ENCODE assay signal across 8 mouse cellular contexts in the genomic region with DNA sequence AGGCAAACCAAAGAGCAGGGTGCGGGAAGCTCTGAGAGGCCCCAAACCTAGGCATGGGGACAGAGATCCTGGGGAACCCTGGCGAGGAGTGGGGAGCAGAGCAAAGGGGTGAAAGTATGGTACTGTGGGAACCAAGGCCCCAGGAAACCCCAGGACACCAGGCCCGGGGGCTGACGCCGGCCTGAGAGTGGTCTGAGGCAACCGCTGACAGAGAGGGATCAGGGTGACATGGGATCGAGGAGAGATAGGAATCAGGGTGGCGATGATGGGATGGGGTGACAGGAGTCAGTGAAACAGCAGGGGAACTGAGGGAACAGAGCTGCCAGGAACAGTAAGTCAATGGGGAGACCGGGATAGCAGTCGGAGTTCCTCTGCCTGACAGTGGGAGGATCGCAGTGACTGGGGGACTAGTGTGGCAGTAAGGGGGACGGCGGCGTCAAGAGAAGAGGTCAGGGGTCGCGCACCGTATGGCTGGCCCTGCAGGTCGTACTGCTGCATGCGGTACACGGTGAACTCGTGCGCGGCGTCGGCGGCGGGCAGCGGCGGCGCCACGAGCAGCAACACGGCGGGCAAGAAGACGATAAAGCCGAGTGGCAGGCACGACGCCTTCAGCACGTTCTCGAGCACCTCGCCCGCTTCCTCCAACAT. TPM values are rescaled to one million over a fixed set of nuclear protein-coding genes. Genes with fewer than 3 reads are reported as not detected.
DNase-seq lines count a peak whose midpoint lies in the region; ATAC-seq and TF ChIP-seq lines count a peak whose summit lies in the region.

No protein-coding gene starts in this region.

- peaks cover 14% of the 10 kb centered on the region for H3K4me1 ChIP-seq in heart, embryonic 16.5 days (ENCODE audit: control insufficient read depth, insufficient read depth, low read length)
- peaks cover 3% of the 10 kb centered on the region for H3K4me1 ChIP-seq in ES-Bruce4 (ENCODE audit: control insufficient read depth, insufficient read depth, low read length)
- H3K4me1 ChIP-seq in embryonic facial prominence, embryonic 15.5 days: peaks cover 25% of the 10 kb centered on the region
- peaks cover 17% of the 10 kb centered on the region for H3K4me1 ChIP-seq in limb, embryonic 13.5 days
- peaks cover 17% of the 10 kb centered on the region for H3K4me1 ChIP-seq in stomach, embryonic 16.5 days (ENCODE audit: control insufficient read depth, insufficient read depth, low read length)

- H3K9ac ChIP-seq in heart, embryonic 16.5 days (ENCODE audit: low read length): peak overlapping the region; percentile 92
- peak overlapping the region; percentile 68 for H3K9ac ChIP-seq in ES-Bruce4 (ENCODE audit: low read depth, poor library complexity, severe bottlenecking)
- H3K9ac ChIP-seq in embryonic facial prominence, embryonic 15.5 days: peak overlapping the region; percentile 81
- H3K9ac ChIP-seq in limb, embryonic 13.5 days: peak overlapping the region; percentile 84
- H3K9ac ChIP-seq in stomach, embryonic 16.5 days (ENCODE audit: low read length): peak overlapping the region; percentile 87

- peak; percentile 12; the same call in 1 of the 2 replicates for ATAC-seq in heart, embryonic 16.5 days (replicated peaks; ENCODE audit: extremely low read depth, insufficient read depth, low FRiP score)
- peak; percentile 13 for ATAC-seq in embryonic facial prominence, embryonic 15.5 days (ENCODE audit: insufficient number of reproducible peaks, low FRiP score, low TSS enrichment, low read depth)
- peak; percentile 22; the same call in 1 of the 2 replicates for ATAC-seq in limb, embryonic 13.5 days (ENCODE audit: low FRiP score, low read depth)
- peak; percentile 9; the same call in 1 of the 2 replicates for ATAC-seq in stomach, embryonic 16.5 days (ENCODE audit: insufficient read depth, low FRiP score)

- H3K27ac ChIP-seq in heart, embryonic 16.5 days (ENCODE audit: low read length): peak overlapping the region; percentile 61
- H3K27ac ChIP-seq in ES-Bruce4 (ENCODE audit: insufficient read depth, low read length): no peak overlapping the region
- peak overlapping the region; percentile 31; the same call in 1 of the 2 replicates for H3K27ac ChIP-seq in embryonic facial prominence, embryonic 15.5 days (replicated peaks)
- H3K27ac ChIP-seq in limb, embryonic 13.5 days: no peak overlapping the region
- H3K27ac ChIP-seq in stomach, embryonic 16.5 days (ENCODE audit: low read length): peak overlapping the region; percentile 61; the same call in 1 of the 2 replicates

- intact Hi-C loops in heart, postnatal 14 days (cut with DNase I): no loop called here

- TF ChIP-seq CTCF in ES-Bruce4 (IDR thresholded peaks at IDR 0.05; ENCODE audit: low read depth, low read length): no peak

- peaks cover 19% of the 10 kb centered on the region for H3K36me3 ChIP-seq in heart, embryonic 16.5 days (ENCODE audit: control insufficient read depth, insufficient read depth)
- peaks cover 8% of the 10 kb centered on the region; the same call in 1 of the 2 replicates for H3K36me3 ChIP-seq in ES-Bruce4 (ENCODE audit: control insufficient read depth, insufficient read depth, low read length, poor library complexity, severe bottlenecking)
- H3K36me3 ChIP-seq in embryonic facial prominence, embryonic 15.5 days: peaks cover 31% of the 10 kb centered on the region
- peaks cover 29% of the 10 kb centered on the region for H3K36me3 ChIP-seq in limb, embryonic 13.5 days
- peaks cover 14% of the 10 kb centered on the region for H3K36me3 ChIP-seq in stomach, embryonic 16.5 days (ENCODE audit: control insufficient read depth, insufficient read depth, low read length)

- TF ChIP-seq EP300 in ES-Bruce4 (IDR thresholded peaks at IDR 0.05; ENCODE audit: insufficient read depth, low read depth, low read length): no peak

- 1% methylated on average over 41 of the region's 41 CpGs for WGBS in heart, embryonic 16.5 days
- WGBS in embryonic facial prominence, embryonic 15.5 days: 2% methylated on average over 41 of the region's 41 CpGs
- 2% methylated on average over 41 of the region's 41 CpGs for WGBS in limb, embryonic 13.5 days
- WGBS in stomach, embryonic 16.5 days: 1% methylated on average over 41 of the region's 41 CpGs

- H3K4me3 ChIP-seq in heart, embryonic 16.5 days (ENCODE audit: low read length): peak overlapping the region; percentile 87
- peak overlapping the region; percentile 94 for H3K4me3 ChIP-seq in ES-Bruce4 (ENCODE audit: low read depth, low read length)
- peak overlapping the region; percentile 74 for H3K4me3 ChIP-seq in embryonic facial prominence, embryonic 15.5 days (replicated peaks)
- H3K4me3 ChIP-seq in limb, embryonic 13.5 days: peak overlapping the region; percentile 71
- H3K4me3 ChIP-seq in stomach, embryonic 16.5 days (replicated peaks; ENCODE audit: low read length): peak overlapping the region; percentile 88

- H3K4me2 ChIP-seq in heart, embryonic 16.5 days (ENCODE audit: low read depth, low read length): peak overlapping the region; percentile 94
- H3K4me2 ChIP-seq in embryonic facial prominence, embryonic 15.5 days (replicated peaks): peak overlapping the region; percentile 96
- H3K4me2 ChIP-seq in limb, embryonic 13.5 days (replicated peaks): peak overlapping the region; percentile 93
- H3K4me2 ChIP-seq in stomach, embryonic 16.5 days (ENCODE audit: low read depth, low read length): peak overlapping the region; percentile 95

- no peak for DNase-seq in heart, postnatal 14 days
- DNase-seq in frontal cortex, postnatal 10 days (ENCODE audit: low spot score in 2 of 2): no peak
- DNase-seq in thymus, postnatal 25 days: no peak

- H3K27me3 ChIP-seq in heart, embryonic 16.5 days (ENCODE audit: control insufficient read depth, insufficient read depth, low read length): no peaks in the 10 kb centered on the region
- H3K27me3 ChIP-seq in ES-Bruce4 (ENCODE audit: control insufficient read depth, insufficient read depth, low read length, poor library complexity, severe bottlenecking): no peaks in the 10 kb centered on the region
- no peaks in the 10 kb centered on the region for H3K27me3 ChIP-seq in embryonic facial prominence, embryonic 15.5 days
- H3K27me3 ChIP-seq in limb, embryonic 13.5 days: no peaks in the 10 kb centered on the region
- H3K27me3 ChIP-seq in stomach, embryonic 16.5 days (ENCODE audit: control insufficient read depth, insufficient read depth, low read length): no peaks in the 10 kb centered on the region

- no peak for TF ChIP-seq POLR2A in ES-Bruce4 (IDR thresholded peaks at IDR 0.05; ENCODE audit: insufficient read depth, low read length)

- H3K9me3 ChIP-seq in heart, embryonic 16.5 days (replicated peaks; ENCODE audit: control insufficient read depth, low read length): no peaks in the 10 kb centered on the region
- no peaks in the 10 kb centered on the region for H3K9me3 ChIP-seq in ES-Bruce4 (replicated peaks; ENCODE audit: control insufficient read depth, insufficient read depth, low read length, poor library complexity, severe bottlenecking)
- no peaks in the 10 kb centered on the region for H3K9me3 ChIP-seq in embryonic facial prominence, embryonic 15.5 days (replicated peaks)
- no peaks in the 10 kb centered on the region for H3K9me3 ChIP-seq in limb, embryonic 13.5 days
- no peaks in the 10 kb centered on the region for H3K9me3 ChIP-seq in stomach, embryonic 16.5 days (replicated peaks; ENCODE audit: control insufficient read depth, low read length)

RNA-seq across cellular contexts. Expression of a gene that starts 0.5 kb away (rescaled TPM):
- polyA plus RNA-seq in heart, embryonic 16.5 days (2015; fragmentation: Nextera tagmentation; extraction: Ambion mirVana): 55.7 and 59.8 TPM in 2 replicates
- total RNA-seq in heart, postnatal 14 days (2021): 10 to 100 TPM; 55.4 to 62.0 TPM
- polyA plus RNA-seq in ES-Bruce4 (2011; ENCODE audit: insufficient read depth, insufficient read length, low read depth, missing spikeins): 37.2 and 41.6 TPM in 2 replicates
- polyA plus RNA-seq in embryonic facial prominence, embryonic 15.5 days (2015; fragmentation: Nextera tagmentation; extraction: Ambion mirVana): 81.9 and 89.1 TPM in 2 replicates
- polyA plus RNA-seq in limb, embryonic 13.5 days (2015; fragmentation: Nextera tagmentation; extraction: Ambion mirVana): 98.0 and 102 TPM in 2 replicates
- 88.4 and 96.7 TPM in 2 replicates for polyA plus RNA-seq in stomach, embryonic 16.5 days (2015; fragmentation: Nextera tagmentation; extraction: Ambion mirVana)

RNA-seq across cellular contexts. Expression of a gene that starts 4.2 kb away (rescaled TPM):
- 1.5 and 2.1 TPM in 2 replicates for polyA plus RNA-seq in heart, embryonic 16.5 days (2015; fragmentation: Nextera tagmentation; extraction: Ambion mirVana)
- 1 to 10 TPM in 1 of 2 experiments, under 1 TPM in 1; 0.96 to 1.2 TPM for total RNA-seq in heart, postnatal 14 days (2021)
- 0.49 and 0.93 TPM in 2 replicates for polyA plus RNA-seq in ES-Bruce4 (2011; ENCODE audit: insufficient read depth, insufficient read length, low read depth, missing spikeins)
- 0.77 and 1.1 TPM in 2 replicates for polyA plus RNA-seq in embryonic facial prominence, embryonic 15.5 days (2015; fragmentation: Nextera tagmentation; extraction: Ambion mirVana)
- 0.28 and 0.53 TPM in 2 replicates for polyA plus RNA-seq in limb, embryonic 13.5 days (2015; fragmentation: Nextera tagmentation; extraction: Ambion mirVana)
- polyA plus RNA-seq in stomach, embryonic 16.5 days (2015; fragmentation: Nextera tagmentation; extraction: Ambion mirVana): 1.2 TPM in 2 replicates

RNA-seq across cellular contexts. Expression of a gene that starts 13.2 kb away (rescaled TPM):
- 0.24 TPM in 2 replicates for polyA plus RNA-seq in heart, embryonic 16.5 days (2015; fragmentation: Nextera tagmentation; extraction: Ambion mirVana)
- under 1 TPM; 0.15 to 0.19 TPM for total RNA-seq in heart, postnatal 14 days (2021)
- 27.5 and 30.5 TPM in 2 replicates for polyA plus RNA-seq in ES-Bruce4 (2011; ENCODE audit: insufficient read depth, insufficient read length, low read depth, missing spikeins)
- polyA plus RNA-seq in embryonic facial prominence, embryonic 15.5 days (2015; fragmentation: Nextera tagmentation; extraction: Ambion mirVana): 1.4 and 1.6 TPM in 2 replicates
- 1.6 TPM in 2 replicates for polyA plus RNA-seq in limb, embryonic 13.5 days (2015; fragmentation: Nextera tagmentation; extraction: Ambion mirVana)
- 1.3 and 1.5 TPM in 2 replicates for polyA plus RNA-seq in stomach, embryonic 16.5 days (2015; fragmentation: Nextera tagmentation; extraction: Ambion mirVana)

RNA-seq across cellular contexts. Expression of a gene that starts 28.3 kb away (rescaled TPM):
- 1.1 and 1.3 TPM in 2 replicates for polyA plus RNA-seq in heart, embryonic 16.5 days (2015; fragmentation: Nextera tagmentation; extraction: Ambion mirVana)
- total RNA-seq in heart, postnatal 14 days (2021): under 1 TPM; 0.73 to 0.76 TPM
- polyA plus RNA-seq in ES-Bruce4 (2011; ENCODE audit: insufficient read depth, insufficient read length, low read depth, missing spikeins): 11.2 and 11.6 TPM in 2 replicates
- polyA plus RNA-seq in embryonic facial prominence, embryonic 15.5 days (2015; fragmentation: Nextera tagmentation; extraction: Ambion mirVana): 4.9 and 6.4 TPM in 2 replicates
- 1.6 and 1.9 TPM in 2 replicates for polyA plus RNA-seq in limb, embryonic 13.5 days (2015; fragmentation: Nextera tagmentation; extraction: Ambion mirVana)
- 9.0 and 11.0 TPM in 2 replicates for polyA plus RNA-seq in stomach, embryonic 16.5 days (2015; fragmentation: Nextera tagmentation; extraction: Ambion mirVana)

RNA-seq across cellular contexts. Expression of a gene that starts 40.3 kb away (rescaled TPM):
- 54.7 and 61.1 TPM in 2 replicates for polyA plus RNA-seq in heart, embryonic 16.5 days (2015; fragmentation: Nextera tagmentation; extraction: Ambion mirVana)
- total RNA-seq in heart, postnatal 14 days (2021): 100 to 1,000 TPM; 133 TPM
- polyA plus RNA-seq in ES-Bruce4 (2011; ENCODE audit: insufficient read depth, insufficient read length, low read depth, missing spikeins): 6.1 and 7.2 TPM in 2 replicates
- 138 and 139 TPM in 2 replicates for polyA plus RNA-seq in embryonic facial prominence, embryonic 15.5 days (2015; fragmentation: Nextera tagmentation; extraction: Ambion mirVana)
- polyA plus RNA-seq in limb, embryonic 13.5 days (2015; fragmentation: Nextera tagmentation; extraction: Ambion mirVana): 77.2 and 82.8 TPM in 2 replicates
- 74.8 and 82.5 TPM in 2 replicates for polyA plus RNA-seq in stomach, embryonic 16.5 days (2015; fragmentation: Nextera tagmentation; extraction: Ambion mirVana)

Comparison
In these comparisons a context has a peak if more than half of its experiments do, and no peak if none do; other contexts are left out.
1. H3K27ac ChIP-seq: peak in heart, embryonic 16.5 days (single experiment), embryonic facial prominence, embryonic 15.5 days (single experiment) and stomach, embryonic 16.5 days (single experiment); none in ES-Bruce4 (single experiment) and limb, embryonic 13.5 days (single experiment).
2. RNA of a gene that starts 13.2 kb away (polyA plus RNA-seq): 27.5 to 30.5 TPM in ES-Bruce4; 1.4 to 1.6 TPM in embryonic facial prominence, embryonic 15.5 days, 1.6 TPM in limb, embryonic 13.5 days, 1.3 to 1.5 TPM in stomach, embryonic 16.5 days and 0.24 TPM in heart, embryonic 16.5 days; every median in the first group is over 10 times any median in the second.
3. Peak in every context shown above with its lines, with median percentiles within 50 percentile points of each other: ATAC-seq, H3K4me2 ChIP-seq, H3K4me3 ChIP-seq and H3K9ac ChIP-seq.